Mouse (Mus musculus) neural tube, embryonic 12.5 days (tissue): ENCODE measurements around the gene Bag5. TPM values are rescaled to one million over a fixed set of nuclear protein-coding genes. Genes with fewer than 3 reads are reported as not detected.

Source experiments
- polyA plus RNA-seq: library from polyadenylated mRNA; unstranded; fragments of >200 nt; fragmentation: Nextera tagmentation; extraction: Ambion mirVana; gene quantifications from 2 replicates; pipeline ENCODE4 v1.2.1, GENCODE M21; 2016

The Bag5 gene
- polyA plus RNA-seq, 1 experiment from 2014 or later = 60.1 TPM

Other genes with a start within 250 kb of the Bag5 start
- gene Gm266, start 227.4 kb downstream of the Bag5 start, polyA plus RNA-seq = 2.5 and 4.1 TPM in 2 replicates
- 650 and 706 TPM in 2 replicates for gene Eif5, start 175.2 kb downstream of the Bag5 start, polyA plus RNA-seq
- gene Mark3, start 138.7 kb downstream of the Bag5 start, polyA plus RNA-seq = 84.3 and 88.3 TPM in 2 replicates
- 2,325 and 2,426 TPM in 2 replicates for gene Ckb, start 40.9 kb downstream of the Bag5 start, polyA plus RNA-seq
- 12.0 and 12.1 TPM in 2 replicates for gene Trmt61a, start 35.2 kb downstream of the Bag5 start, polyA plus RNA-seq
- 54.6 and 57.3 TPM in 2 replicates for gene Apopt1, start within 50 bp of the Bag5 start, polyA plus RNA-seq
- 481 and 504 TPM in 2 replicates for gene Klc1, start 45.6 kb upstream of the Bag5 start, polyA plus RNA-seq
- 5.5 and 7.5 TPM in 2 replicates for gene Xrcc3, start 100.6 kb upstream of the Bag5 start, polyA plus RNA-seq
- 48.8 and 50.9 TPM in 2 replicates for gene Zfyve21, start 100.9 kb upstream of the Bag5 start, polyA plus RNA-seq
- gene Ppp1r13b, start 194.9 kb upstream of the Bag5 start, polyA plus RNA-seq = 17.7 and 18.3 TPM in 2 replicates